Mouse (Mus musculus) spleen, embryonic (tissue): Measurements from ENCODE around the gene Top1.

Experiments
- CTCF ChIA-PET: fragments of 350-600 bp; sonication (Branson Sonifier 250); formaldehyde crosslinking; loops from one replicate; lab custom pipeline; 2022; lab: Charles Lee

Top1 gene

GRCm38 (mm10) chr2:160771325-160772276 lies 125.9 kb downstream of the Top1 start:
- CTCF ChIA-PET, result no interaction called here
